Mouse (Mus musculus) CD4-positive, CD25-positive, alpha-beta regulatory T cell, adult 2 months (primary cell): ENCODE data around the gene Baiap2l1.
"Not testable (repeated sequence)": the region's sequence is repeated elsewhere in the genome, so short reads cannot be mapped to it uniquely, and the experiment has no call there.

Experiments used
- DNase-seq: peaks from one replicate; pipeline ENCODE4 v3.0.0-alpha.2; 2012; ENCODE audit warnings: low read depth, low spot score

Baiap2l1 gene

DNA sequence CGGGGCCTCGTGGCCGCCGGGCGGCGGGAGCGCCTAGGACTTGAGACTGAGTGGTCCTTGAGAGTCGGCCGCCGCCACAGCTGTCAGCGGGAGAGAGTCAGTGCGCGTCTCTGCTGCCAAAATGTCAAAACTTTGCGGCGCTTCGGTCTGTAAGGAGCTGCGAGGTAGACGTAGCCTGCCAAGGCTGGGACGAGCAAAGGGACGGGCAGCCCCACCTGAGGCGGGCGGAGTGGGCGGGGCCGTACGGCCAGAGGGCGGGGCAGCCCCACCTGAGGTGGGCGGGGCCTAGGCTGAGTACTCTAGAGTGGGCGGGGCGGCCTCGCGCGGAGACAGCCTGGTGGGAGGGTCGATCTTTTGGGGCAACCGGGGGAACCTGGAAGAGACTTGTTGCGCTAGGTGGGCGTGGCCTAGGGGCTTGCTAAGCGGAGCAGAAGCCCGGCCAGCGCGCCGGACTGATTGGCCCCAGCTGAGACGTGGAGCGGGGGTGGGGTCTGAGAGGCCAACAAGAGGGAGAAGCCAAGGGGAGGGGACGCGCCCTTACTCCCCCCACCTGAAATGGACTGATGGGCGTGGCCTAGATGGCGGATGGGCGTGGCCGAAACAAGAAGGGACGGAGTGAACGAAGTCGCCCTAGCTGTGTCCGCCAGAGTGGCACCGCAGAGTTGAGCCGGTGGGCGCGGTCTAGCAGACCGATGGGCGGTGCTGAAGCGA, at the start of gene Baiap2l1:
Gene Baiap2l1 (minus strand): TSS at position 232 of the 711 bp plus-strand sequence.
- DNase-seq: peak; percentile 73

DNA sequence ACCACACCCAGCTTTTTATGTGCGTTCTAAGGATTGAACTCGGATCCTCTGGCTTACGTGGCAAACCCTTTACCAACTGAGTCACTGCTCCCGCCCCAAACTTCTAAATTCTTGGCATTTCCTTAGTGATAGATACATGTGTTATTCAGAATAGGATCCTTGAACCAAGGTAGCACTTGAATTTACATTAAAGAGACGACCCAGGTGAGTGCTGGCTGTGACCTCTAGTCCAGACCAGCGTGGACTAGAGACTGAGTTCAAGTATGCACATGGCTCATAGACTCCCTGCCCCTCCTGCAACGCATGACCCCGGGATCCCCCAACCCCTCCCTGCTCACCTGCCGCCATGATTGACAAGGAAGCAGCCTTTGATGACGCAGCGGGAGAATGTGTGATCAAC, 48.3 kb upstream of the Baiap2l1 start:
- DNase-seq: no peak

DNA sequence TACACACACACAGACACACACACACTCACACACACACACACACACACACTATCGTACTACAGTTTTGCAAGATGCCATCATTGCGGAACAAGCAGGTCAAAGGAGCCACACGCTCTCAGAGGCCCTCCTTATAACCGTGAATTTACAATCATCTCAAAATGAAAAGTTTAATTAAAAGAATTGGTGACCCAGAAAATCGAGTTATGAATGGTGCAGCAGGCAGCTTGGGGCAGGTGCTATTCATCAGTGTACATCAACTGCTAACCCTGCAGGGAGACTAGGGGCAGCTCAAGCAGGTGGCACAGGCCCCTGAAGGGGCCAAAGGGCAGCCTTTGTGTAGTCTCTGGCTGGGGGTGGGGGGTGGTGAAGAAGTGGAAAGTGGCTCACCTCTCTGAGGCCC, 42.9 kb upstream of the Baiap2l1 start:
- no peak for DNase-seq

DNA sequence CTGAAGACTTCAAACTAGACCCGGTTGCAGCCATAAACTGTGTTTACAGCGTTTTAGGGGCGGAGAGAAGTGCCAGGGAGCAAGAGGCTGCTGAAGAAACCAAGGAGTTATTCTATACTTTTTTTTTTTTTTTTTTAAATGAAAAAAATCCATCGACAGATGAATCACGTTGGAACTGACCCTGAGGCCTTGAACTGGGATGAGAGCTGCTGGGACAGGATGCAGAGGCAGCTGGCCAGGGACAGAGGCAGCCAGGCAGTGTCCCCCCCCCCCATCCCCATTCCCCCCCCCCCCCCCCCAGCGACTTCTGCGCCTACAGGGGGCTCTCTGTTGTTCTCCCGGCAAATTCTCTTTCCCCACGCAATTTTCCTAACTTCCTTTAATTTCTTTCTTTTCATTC, 39.7 kb upstream of the Baiap2l1 start:
- no peak for DNase-seq

DNA sequence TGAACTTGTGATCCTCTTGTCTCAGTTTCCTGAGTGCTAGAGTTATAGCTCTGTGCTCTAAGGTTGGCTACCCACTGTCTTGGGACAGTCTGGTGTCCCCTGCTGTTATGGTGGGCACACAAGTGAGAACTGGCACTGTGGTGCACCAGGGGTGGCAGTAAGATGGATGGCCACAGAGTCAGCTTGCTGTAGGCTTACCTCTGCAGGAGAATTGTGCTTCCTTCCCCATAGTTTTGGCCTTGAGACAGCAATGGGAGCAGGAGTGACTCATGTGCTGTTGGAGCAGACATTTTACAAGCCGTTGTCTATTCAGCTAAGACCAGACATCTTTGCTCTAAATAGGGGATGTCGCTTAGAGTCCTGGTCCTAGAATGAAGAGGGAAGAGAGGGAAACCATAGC, 36.2 kb upstream of the Baiap2l1 start:
- no peak for DNase-seq

DNA sequence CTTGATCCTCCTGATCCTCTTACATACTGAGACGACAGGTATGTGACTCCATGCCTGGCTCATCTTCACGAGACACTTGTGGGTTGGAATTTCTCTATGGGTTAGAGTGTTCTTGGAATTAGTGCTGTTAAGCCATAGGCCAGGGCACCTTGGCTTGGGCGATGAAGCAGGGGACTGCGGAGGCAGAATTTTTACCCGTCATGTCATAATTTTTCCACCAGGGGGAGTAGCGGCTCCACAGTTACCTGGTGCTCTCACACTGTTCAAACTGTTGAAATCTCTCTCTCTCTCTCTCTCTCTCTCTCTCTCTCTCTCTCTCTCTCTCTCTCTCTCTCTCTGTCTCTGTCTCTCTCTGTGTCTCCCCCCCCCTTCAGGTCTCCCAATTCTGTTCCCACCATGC, 29.9 kb upstream of the Baiap2l1 start:
- DNase-seq: peak; percentile 38

DNA sequence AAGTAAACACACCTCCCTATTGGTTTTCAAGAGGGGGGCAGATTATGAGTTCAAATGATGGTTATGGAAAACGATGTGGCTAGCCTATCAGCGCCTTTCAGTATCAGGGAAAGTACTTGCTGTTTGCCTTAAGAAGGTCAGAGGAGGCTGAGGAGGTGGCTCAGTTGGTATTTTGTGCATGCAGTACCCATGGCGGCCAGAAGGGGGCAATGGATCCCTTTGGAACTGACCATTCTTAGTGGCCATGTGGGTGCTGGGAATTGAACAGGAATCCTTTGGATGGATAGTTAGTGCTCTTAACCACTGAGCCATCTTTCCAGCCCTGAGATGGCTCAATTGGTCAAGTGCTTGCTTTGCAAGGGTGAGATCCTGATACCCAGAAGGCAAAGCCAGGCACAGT, 26.0 kb upstream of the Baiap2l1 start:
- peak; percentile 33 for DNase-seq

DNA sequence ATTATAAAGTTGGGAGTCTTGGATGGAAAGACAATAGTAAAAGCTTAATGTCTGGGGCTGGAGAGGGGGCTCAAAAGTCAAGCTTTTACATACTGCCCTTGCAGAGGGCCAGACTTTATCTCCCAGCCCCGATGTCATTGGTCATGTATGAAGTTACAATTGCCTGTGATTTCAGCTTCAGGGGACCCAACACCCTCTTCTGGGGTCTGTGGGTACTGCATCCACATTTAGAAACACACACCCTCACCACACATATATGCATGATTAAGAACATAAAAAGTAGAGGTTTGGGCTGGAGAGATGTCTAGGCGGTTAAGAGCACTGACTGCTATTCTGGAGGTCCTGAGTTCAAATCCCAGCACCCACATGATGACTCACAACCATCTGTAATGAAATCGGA, 23.9 kb upstream of the Baiap2l1 start:
- peak; percentile 26 for DNase-seq

DNA sequence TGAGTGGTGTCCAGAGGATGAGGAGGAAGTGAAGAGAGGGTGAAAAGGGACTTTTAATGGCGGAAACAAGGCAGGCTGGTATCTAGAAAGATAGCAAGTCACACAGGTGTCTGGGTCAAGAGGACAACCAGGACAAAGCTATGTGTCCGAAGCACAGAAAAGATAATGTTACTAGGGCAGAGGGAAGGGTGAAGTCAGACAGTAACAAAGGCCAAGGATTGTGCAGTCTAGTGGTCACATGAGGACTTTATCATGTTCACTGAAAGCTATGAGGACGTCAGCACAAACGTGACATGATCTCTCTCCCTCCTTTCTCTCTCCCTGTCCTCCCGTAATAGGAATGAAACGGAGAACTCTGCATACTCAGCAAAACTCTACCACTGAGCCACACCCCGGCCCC, 22.8 kb upstream of the Baiap2l1 start:
- DNase-seq: no peak

DNA sequence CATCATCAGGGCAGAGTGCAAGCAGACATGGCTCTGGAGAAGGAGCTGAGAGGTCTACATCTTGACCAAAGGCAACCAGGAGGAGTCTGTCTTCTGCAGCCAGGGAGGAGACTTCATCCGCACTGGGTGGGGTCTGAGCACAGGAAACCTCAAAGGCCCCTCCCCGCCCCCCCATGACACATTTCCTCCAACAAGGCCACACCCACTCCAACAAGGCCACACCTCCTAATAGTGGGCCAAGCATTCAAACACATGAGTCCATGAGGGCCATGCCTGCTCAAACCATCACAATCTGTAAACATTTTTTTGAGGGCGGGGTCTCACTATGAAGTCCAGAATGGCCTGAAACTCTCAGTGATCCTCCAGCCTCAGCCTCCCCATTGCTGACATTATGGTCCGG, 21.5 kb upstream of the Baiap2l1 start:
- no peak for DNase-seq

DNA sequence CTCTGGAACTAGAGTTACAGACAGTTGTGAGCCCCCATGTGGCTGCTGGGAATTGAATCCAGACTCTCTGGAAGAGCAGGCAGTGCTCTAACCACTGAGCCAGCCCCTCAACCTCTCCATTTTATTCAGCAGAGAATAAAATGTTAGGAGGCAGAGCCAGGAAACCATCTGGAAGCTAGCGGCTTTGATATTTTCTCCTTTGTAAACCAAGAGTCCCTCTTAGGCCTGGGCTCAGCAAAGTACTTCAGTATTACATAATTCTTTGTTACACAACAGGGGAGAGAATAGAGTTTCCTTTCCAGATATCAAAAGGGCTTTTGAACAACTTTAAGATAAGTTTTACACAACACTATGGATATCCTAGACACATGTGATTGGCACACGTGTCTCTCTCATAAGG, 15.0 kb upstream of the Baiap2l1 start:
- no peak for DNase-seq

DNA sequence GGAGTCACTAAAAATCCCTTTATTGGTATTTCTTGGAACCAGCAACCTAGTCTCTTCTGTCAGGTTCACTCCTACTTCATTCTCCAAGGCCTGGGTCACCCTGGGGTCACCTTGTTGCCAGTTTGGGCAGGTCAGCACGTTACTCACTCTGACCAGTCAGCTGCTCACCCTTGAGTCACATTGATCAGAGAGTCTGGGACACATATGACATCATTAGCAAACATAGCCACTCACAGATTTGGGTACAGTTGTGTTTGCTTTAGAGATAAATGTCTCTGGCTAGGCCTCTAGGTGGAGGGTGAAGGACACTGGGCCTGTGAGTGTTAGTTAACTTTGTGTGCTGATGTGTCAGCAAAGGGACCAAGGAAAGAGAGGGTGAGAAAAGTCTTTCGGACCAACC, 14.3 kb upstream of the Baiap2l1 start:
- no peak for DNase-seq

DNA sequence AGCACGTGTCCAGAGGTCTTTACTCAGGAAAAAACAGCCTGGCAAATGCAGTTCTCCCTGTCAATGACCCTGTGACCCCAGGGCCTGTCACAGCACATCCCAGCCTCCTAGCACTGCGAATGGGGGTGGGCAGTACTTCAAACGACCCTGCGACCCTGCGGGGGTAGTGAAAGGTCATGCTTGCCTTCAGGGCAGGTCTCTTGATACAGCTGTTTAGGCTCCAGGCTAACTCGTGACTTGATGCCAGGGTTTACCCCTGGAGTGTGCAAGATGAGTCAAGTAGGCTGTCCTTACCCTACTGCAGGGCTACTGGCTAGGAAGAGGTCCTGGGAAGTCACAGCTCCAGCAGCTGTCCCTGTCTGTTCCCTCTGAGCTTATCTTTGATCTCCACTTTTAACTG, 13.1 kb upstream of the Baiap2l1 start:
- DNase-seq: no peak

DNA sequence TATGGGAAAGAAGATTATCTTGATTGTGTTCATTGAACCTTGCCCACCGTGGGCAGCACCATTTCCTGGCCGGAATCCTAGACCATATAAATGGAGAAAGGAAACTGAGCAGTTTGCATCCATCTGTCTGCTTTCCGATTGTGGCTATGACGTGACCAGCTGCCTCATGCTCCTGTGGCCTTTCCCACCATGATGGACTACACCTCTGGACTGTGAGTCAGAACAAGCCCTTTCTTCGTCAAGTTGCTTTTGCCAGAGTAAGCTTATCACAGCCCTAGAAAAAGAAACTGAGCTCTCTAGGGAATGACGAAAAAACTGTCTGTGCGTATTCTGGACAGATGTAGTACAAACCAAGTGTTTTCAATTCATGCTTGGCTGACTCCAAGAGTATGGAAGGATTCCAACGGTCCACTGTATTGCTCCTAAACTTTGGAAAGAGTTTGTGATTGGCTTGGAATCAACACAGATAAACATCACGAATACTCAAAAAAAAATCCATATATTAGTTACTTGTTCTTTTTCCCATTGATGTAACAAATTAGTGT, 10.8 kb upstream of the Baiap2l1 start:
- no peak for DNase-seq

DNA sequence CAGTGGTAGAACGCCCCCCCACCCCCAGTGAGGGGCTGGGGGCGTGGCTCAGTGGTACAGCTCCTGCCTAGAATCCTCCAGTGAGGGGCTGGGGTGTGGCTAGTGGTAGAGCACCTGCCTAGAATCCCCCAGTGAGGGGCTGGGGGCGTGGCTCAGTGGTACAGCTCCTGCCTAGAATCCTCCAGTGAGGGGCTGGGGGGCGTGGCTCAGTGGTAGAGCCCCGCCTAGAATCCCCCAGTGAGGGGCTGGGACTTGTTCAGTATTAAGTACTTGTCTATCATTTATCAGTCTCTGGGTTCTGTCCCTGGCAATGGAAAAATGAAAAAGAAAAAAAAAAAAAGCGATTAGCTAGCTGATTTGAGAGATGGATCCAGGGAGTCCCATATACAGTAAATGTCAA, 8.6 kb upstream of the Baiap2l1 start:
- not testable (repeated sequence) for DNase-seq

DNA sequence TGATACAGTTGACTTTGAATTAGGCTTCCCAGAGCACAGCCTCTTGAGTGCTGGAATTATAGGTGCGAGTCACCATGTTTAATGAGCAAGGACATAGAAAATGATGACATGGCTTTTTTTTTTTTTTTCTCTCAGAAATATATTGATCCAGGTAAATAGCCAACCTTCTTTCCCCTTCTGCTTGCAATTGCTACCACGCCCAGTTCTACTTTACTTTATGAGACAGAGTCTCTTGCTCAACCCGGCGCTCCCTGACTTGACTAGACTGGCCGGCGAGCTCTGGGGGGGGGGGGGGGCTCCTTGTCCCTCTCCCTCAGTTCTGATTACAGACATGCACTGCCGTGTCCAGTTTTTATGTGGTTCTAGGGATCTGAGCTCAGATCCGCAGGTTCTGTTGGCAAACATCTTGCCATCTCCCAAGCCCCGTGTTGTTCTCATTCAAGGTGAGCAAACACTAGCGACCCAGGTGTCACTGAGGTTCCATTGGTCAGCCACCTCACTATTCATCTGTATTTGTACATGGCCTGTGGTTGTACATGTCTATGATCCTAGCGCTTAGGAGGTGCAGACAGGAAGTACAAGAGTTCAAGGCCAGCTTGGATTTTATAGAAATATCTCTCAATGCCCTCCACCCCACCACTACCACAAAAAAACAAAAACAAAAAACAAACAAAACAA, 6.9 kb upstream of the Baiap2l1 start:
- no peak for DNase-seq

DNA sequence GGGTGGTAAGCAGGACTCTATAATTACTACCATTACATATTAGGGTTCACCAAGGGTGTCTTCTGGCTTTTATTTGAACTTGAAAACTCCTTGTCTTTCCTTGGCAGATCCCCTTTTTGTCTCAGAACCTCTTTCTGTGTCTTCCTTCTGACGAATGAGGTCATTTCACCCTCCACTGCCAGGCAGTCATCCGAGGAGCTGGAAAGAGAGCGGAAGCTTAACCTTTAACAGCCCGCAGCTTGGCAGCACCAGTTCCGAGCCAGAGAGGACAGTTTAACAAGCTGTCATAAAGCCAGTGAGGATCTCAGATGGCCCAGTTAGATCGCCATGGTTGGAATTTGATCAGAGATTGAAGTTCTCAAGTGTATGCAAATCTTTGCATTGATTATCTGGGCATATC, 2.4 kb upstream of the Baiap2l1 start:
- no peak for DNase-seq

DNA sequence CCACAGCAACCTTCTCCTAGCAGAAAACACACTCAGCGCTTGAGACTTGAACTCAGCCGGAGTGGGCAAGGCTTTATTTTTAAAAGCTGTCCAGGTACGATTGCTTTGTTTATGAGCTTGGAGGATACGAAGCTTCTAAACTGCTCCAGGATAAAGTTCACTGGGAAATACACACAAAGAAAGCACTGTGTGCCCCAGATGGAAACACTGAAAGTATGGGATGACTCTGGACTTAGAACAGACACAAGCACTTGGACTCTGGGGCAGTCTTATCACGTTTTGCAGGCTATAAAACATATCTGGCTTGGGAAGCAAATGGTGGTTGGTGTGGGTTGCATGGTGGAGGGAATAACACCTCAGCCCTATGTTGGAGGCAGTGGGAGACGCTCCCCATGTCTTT, 2.0 kb upstream of the Baiap2l1 start:
- DNase-seq: no peak

DNA sequence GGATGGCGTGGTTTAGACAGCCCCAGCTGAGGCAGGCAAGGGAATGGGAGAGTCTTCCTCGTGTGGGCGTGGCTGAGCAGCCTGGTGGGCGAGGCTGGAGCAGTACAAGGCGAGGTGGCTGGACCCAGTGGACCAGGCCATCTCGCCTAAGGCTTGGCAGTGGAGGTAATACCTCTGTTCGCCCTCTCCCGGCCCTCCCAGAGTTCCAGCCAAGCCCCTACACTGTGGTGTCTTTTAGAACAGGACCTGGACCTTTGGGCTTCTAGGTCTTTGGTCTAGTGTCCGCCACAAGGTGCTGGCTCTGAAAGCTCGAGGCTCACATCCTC, 643 bp upstream of the Baiap2l1 start:
- DNase-seq: no peak

DNA sequence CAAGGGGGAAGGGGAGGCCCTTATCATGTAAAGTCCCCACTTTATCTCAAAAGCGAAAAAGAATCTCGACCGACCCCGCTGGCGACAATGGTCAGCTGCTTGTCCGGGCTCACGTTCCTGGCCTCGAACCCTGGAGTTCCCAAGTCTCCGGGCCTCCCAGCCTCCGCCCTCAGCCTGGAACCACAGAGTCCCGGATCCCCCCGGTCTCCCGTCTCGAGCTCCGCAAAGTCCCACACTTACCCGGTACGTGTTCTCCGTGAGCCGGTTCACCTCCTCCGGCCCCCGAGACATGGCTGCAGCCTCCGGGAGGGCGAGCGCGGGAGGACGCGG, 396 bp downstream of the Baiap2l1 start:
- no peak for DNase-seq

DNA sequence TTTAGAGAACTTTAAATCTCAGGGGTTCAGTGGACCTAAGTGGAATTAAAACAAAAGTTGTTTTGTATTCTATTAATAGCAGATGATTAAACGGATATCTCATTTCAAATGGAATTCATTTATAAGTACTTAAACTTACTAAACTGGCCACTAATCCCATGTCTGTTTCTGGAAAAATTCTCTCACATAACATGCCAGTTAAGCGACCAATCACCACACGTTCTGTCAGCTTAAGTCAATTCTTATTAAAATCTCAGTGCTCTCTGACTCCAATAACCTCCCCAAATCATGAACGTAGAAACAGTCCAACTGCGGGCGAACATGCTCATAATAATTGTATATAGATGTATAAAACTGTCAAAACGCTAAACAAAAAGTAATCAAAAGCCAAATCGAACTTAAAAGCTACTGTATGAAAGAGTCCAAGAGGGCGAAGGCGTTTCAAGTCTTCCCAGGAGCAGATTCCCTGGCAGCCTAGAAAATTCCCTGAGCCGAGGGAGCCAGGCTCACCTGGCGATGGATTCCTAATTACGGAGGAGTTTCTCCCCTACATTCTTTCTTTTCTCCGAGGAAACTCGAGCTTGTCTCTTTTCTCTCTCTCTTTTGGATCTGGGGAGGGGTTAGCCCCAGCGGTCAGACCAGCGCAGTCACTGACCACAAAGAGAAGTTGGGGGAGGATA, 996 bp downstream of the Baiap2l1 start:
- DNase-seq: no peak

DNA sequence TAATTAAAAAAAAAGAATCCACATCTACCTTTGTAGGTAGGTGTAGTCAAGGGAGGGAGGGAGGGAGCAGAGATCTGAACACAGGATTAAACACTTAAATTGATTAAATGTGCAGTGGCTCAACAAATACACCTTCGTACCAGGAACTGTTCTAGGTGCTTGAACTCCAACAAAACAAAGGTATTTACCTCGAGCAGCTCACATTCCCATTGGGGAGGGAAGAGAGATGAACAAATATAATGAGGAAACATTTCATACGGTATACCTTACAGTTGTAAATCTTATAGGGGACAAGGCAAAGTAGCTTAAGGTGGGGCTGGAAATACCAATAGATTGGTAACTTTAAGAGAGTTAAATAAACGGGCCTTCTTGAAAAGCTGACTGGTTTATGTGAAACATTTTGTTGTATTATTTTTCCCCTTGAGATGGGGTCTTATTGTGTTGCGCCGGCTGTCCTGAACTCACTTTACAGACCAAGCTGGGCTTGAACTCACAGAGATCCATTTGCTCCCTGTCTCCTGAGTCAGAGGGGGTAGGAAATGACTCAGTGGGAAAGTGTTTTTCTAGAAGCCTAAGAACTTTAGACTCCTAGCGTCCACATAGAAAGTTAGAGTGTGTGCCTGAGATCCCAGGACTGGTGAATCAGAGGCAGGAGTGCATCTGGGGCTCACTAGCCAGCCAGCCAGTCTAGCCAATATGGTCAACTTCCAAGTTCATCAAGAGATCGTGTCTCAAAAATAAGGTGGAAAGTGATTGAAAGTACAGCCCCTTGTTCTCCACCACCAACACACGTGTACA, 5.5 kb downstream of the Baiap2l1 start:
- DNase-seq: no peak
